In the genomic region with DNA sequence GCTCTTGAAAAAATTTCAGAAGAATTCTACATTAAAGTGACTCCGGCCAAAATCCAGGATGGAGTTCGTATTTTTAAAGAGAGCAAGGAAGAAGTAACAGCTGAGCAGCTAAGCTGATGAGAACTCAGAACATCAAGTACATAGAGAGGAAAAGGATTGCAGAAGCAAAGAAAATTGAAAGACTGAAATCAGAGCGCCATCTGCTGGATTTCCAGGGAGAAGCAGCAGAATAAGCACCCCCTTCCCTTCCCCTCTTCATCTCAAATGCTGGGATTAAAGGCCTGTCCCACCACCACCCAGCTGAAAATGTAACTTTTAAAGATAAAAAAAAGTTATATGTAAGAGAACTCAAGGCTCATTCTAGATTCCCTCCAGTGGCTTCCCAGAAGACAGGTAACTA, we compare ENCODE assay signal across 8 mouse cellular contexts. TPM values are rescaled to one million over a fixed set of nuclear protein-coding genes. Genes with fewer than 3 reads are reported as not detected.
DNase-seq lines count a peak whose midpoint lies in the region; ATAC-seq and TF ChIP-seq lines count a peak whose summit lies in the region.

No protein-coding gene starts in this region.

- 36% methylated on average over 3 of the region's 3 CpGs for WGBS in intestine, embryonic 14.5 days
- WGBS in intestine, embryonic 15.5 days = 29% methylated on average over 3 of the region's 3 CpGs

- no peak for ATAC-seq in intestine, embryonic 14.5 days (replicated peaks; ENCODE audit: low FRiP score, low TSS enrichment, low read depth)
- ATAC-seq in intestine, embryonic 15.5 days = no peak
- no peak for ATAC-seq in G1E (ENCODE audit: extremely low read depth, insufficient number of reproducible peaks, low FRiP score, poor library complexity, severe bottlenecking)

- no peak overlapping the region for H3K4me2 ChIP-seq in intestine, embryonic 14.5 days (ENCODE audit: low read length)
- no peak overlapping the region for H3K4me2 ChIP-seq in intestine, embryonic 15.5 days (replicated peaks)

- no peaks in the 10 kb centered on the region for H3K9me3 ChIP-seq in intestine, embryonic 14.5 days (ENCODE audit: control insufficient read depth, low read length)
- H3K9me3 ChIP-seq in intestine, embryonic 15.5 days = no peaks in the 10 kb centered on the region
- H3K9me3 ChIP-seq in G1E (replicated peaks) = no peaks in the 10 kb centered on the region

- no peak overlapping the region for H3K4me3 ChIP-seq in intestine, embryonic 14.5 days (ENCODE audit: low read depth, low read length)
- no peak overlapping the region for H3K4me3 ChIP-seq in intestine, embryonic 15.5 days (replicated peaks)
- H3K4me3 ChIP-seq in G1E (ENCODE audit: low read depth, low read length) = no peak overlapping the region

- H3K9ac ChIP-seq in intestine, embryonic 14.5 days (ENCODE audit: low read length) = no peak overlapping the region
- H3K9ac ChIP-seq in intestine, embryonic 15.5 days = no peak overlapping the region

- intact Hi-C loops in left cerebral cortex, postnatal 14 days (cut with DNase I) = loop anchor here (1.0 to 10.0 kb wide), 3 partner anchors 39 to 180 kb away; partner anchors contain the start of gene Blvra

- peak; percentile 72 for TF ChIP-seq CTCF in G1E (IDR thresholded peaks at IDR 0.05; ENCODE audit: low read depth, low read length)

- no peaks in the 10 kb centered on the region for H3K27me3 ChIP-seq in intestine, embryonic 14.5 days (replicated peaks; ENCODE audit: control insufficient read depth, insufficient read depth, low read length)
- H3K27me3 ChIP-seq in intestine, embryonic 15.5 days (replicated peaks) = no peaks in the 10 kb centered on the region
- H3K27me3 ChIP-seq in G1E (ENCODE audit: insufficient read depth, low read length) = no peaks in the 10 kb centered on the region

- H3K27ac ChIP-seq in intestine, embryonic 14.5 days (ENCODE audit: low read depth) = no peak overlapping the region
- no peak overlapping the region for H3K27ac ChIP-seq in intestine, embryonic 15.5 days

- H3K36me3 ChIP-seq in intestine, embryonic 14.5 days (ENCODE audit: control insufficient read depth, insufficient read depth, low read length) = 0 out of 2 replicates have a peak, but pooled peaks cover 5% of the 10 kb centered on the region
- 0 out of 2 replicates have a peak, but pooled peaks cover 2% of the 10 kb centered on the region for H3K36me3 ChIP-seq in intestine, embryonic 15.5 days
- peaks cover 44% of the 10 kb centered on the region for H3K36me3 ChIP-seq in G1E (replicated peaks)

- DNase-seq in intestine, embryonic 14.5 days (ENCODE audit: low spot score) = peak; percentile 76
- DNase-seq in G1E (ENCODE audit: low spot score) = peak; percentile 13
- peak; percentile 65 for DNase-seq in c-Kit-positive CD71-positive TER-119-positive erythroid progenitor cells, embryonic 14.5 days (ENCODE audit: low spot score)
- peak; percentile 28 to 47 for DNase-seq in heart, adult 9 months (ENCODE audit: low spot score in 2 of 2)
- peak; percentile 41 to 75 for DNase-seq in left cerebral cortex, postnatal 14 days (ENCODE audit: low spot score in 2 of 2)
- DNase-seq in retina, embryonic 14.5 days (ENCODE audit: low spot score) = peak; percentile 88
- peak; percentile 22 for DNase-seq in yolk sac, embryonic 10.5 days (ENCODE audit: low spot score)

- H3K4me1 ChIP-seq in intestine, embryonic 14.5 days (replicated peaks; ENCODE audit: control insufficient read depth, insufficient read depth, low read length) = peaks cover 7% of the 10 kb centered on the region; the same call in 1 of the 2 replicates
- H3K4me1 ChIP-seq in intestine, embryonic 15.5 days (replicated peaks) = peaks cover 4% of the 10 kb centered on the region
- peaks cover 12% of the 10 kb centered on the region for H3K4me1 ChIP-seq in G1E (ENCODE audit: insufficient read depth, low read depth, low read length)

RNA-seq across cellular contexts. Expression of gene 1810024B03Rik, which starts 3.1 kb away (rescaled TPM):
- 2.0 and 2.2 TPM in 2 replicates for polyA plus RNA-seq in intestine, embryonic 14.5 days (2014; fragmentation: Nextera tagmentation; extraction: Ambion mirVana)
- polyA plus RNA-seq in intestine, embryonic 15.5 days (2015; fragmentation: Nextera tagmentation; extraction: Ambion mirVana) = 1.8 and 2.0 TPM in 2 replicates
- 4.7 and 5.2 TPM in 2 replicates for total RNA-seq in G1E (2014; fragmentation: Nextera tagmentation)
- 4.7 and 4.8 TPM in 2 replicates for total RNA-seq in G1E (2017)
- 0.08 and 0.14 TPM in 2 replicates for polyA plus RNA-seq in G1E (2012)
- total RNA-seq in left cerebral cortex, postnatal 14 days (2021) = under 1 TPM; 0.33 to 0.36 TPM

RNA-seq across cellular contexts. Expression of gene Snrnp200, which starts 3.3 kb away (rescaled TPM):
- 67.8 and 77.2 TPM in 2 replicates for polyA plus RNA-seq in intestine, embryonic 14.5 days (2014; fragmentation: Nextera tagmentation; extraction: Ambion mirVana)
- 42.2 and 45.2 TPM in 2 replicates for polyA plus RNA-seq in intestine, embryonic 15.5 days (2015; fragmentation: Nextera tagmentation; extraction: Ambion mirVana)
- 155 and 199 TPM in 2 replicates for total RNA-seq in G1E (2014; fragmentation: Nextera tagmentation)
- total RNA-seq in G1E (2017) = 216 and 224 TPM in 2 replicates
- polyA plus RNA-seq in G1E (2012) = 25.0 and 32.5 TPM in 2 replicates
- total RNA-seq in left cerebral cortex, postnatal 14 days (2021) = 10 to 100 TPM; 73.1 to 81.4 TPM

RNA-seq across cellular contexts. Expression of gene Ciao1, which starts 42.7 kb away (rescaled TPM):
- 62.6 and 64.7 TPM in 2 replicates for polyA plus RNA-seq in intestine, embryonic 14.5 days (2014; fragmentation: Nextera tagmentation; extraction: Ambion mirVana)
- 60.2 and 60.9 TPM in 2 replicates for polyA plus RNA-seq in intestine, embryonic 15.5 days (2015; fragmentation: Nextera tagmentation; extraction: Ambion mirVana)
- total RNA-seq in G1E (2014; fragmentation: Nextera tagmentation) = 40.9 and 49.2 TPM in 2 replicates
- total RNA-seq in G1E (2017) = 42.5 and 46.4 TPM in 2 replicates
- 11.3 and 12.7 TPM in 2 replicates for polyA plus RNA-seq in G1E (2012)
- 10 to 100 TPM; 74.7 to 75.6 TPM for total RNA-seq in left cerebral cortex, postnatal 14 days (2021)

RNA-seq across cellular contexts. Expression of gene Tmem127, which starts 42.8 kb away (rescaled TPM):
- 20.4 and 21.5 TPM in 2 replicates for polyA plus RNA-seq in intestine, embryonic 14.5 days (2014; fragmentation: Nextera tagmentation; extraction: Ambion mirVana)
- 28.3 and 28.5 TPM in 2 replicates for polyA plus RNA-seq in intestine, embryonic 15.5 days (2015; fragmentation: Nextera tagmentation; extraction: Ambion mirVana)
- total RNA-seq in G1E (2014; fragmentation: Nextera tagmentation) = 21.7 and 47.9 TPM in 2 replicates
- total RNA-seq in G1E (2017) = 29.9 and 30.8 TPM in 2 replicates
- 26.4 and 27.7 TPM in 2 replicates for polyA plus RNA-seq in G1E (2012)
- 100 to 1,000 TPM in 1 of 2 experiments, 10 to 100 TPM in 1; 99.7 to 105 TPM for total RNA-seq in left cerebral cortex, postnatal 14 days (2021)

Comparison
In these comparisons a context has a peak if more than half of its experiments do, and no peak if none do; other contexts are left out.
1. DNase-seq: peak in every context shown above with its lines; median percentile 88 in retina, embryonic 14.5 days; 76 in intestine, embryonic 14.5 days; 65 in c-Kit-positive CD71-positive TER-119-positive erythroid progenitor cells, embryonic 14.5 days; 58 in left cerebral cortex, postnatal 14 days; 38 in heart, adult 9 months; 22 in yolk sac, embryonic 10.5 days; 13 in G1E.